Mouse (Mus musculus): ENCODE measurements around the gene Hist1h2bh.

GRCm38 (mm10) chr13:23586940-23587225 lies 43.7 kb upstream of the Hist1h2bh start:
- TF ChIP-seq CTCF (IDR thresholded peaks at IDR 0.05; ENCODE audit: low read depth, low read length) (no peak), POLR2A (IDR thresholded peaks at IDR 0.05; ENCODE audit: extremely low read depth, insufficient read depth, low read length) (no peak)
